Mouse (Mus musculus): ENCODE data around the gene Kank1. TPM values are rescaled to one million over a fixed set of nuclear protein-coding genes. Genes with fewer than 3 reads are reported as not detected.

The Kank1 gene
- 6.4 TPM for polyA plus RNA-seq (2014; fragmentation: Illumina TruSeq; extraction: RNeasy Lipid Tissue Mini Kit (QIAGEN cat#74804); ENCODE audit: low read depth, low replicate concordance)

DNA sequence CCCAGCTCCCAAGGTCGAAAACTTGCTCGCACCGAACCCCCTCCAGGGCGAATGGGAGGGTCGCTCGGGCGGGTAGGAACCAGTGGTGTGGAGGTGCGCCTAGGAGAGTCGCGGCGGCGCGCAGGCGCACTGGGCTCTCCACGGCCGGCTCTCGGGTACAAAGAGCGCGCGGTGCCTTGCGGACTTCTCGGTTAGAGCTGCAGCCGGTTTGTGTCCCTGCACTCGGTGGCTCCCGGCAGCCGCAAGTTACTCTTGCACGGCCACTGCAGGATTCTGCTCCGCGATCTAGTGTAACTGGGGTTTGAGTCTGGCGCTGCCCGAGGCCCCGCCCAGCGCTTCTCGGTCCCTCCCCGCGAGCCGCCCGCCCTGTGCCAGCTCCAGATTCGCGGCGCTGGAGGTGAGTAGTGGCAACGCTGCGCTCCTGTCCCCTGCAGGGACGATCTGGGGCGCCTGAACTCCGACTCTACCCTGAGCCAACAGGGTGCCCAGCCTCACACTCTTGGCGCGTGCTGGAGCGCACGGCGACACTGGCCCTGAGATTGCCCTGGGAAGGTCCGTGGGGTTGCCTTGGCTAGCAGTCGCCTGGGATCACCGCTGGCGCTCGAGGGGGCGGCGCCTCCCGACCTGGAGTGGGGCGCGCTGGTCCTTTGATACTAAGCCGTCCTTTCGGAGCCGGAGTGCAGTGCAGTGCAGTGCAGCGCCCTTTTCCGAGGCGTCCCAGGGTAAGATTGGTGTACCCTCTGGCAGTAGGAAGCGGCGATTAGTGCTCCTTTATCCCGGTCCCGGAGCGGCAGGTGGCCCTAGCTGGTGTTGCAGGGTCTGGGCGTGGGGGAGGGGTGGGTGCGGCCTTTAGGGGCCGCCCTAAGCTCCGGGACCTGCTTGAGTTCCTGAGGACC, at the start of gene Kank1:
TSS of gene Kank1 (plus strand) at position 380 of the 896 bp plus-strand sequence.

Other genes with a start within 250 kb of the Kank1 start
- 5.5 TPM for gene Dock8, start 237.4 kb upstream of the Kank1 start, polyA plus RNA-seq (2014; fragmentation: Illumina TruSeq; extraction: RNeasy Lipid Tissue Mini Kit (QIAGEN cat#74804); ENCODE audit: low read depth, low replicate concordance)

Data from adrenal gland, adult 10 weeks (tissue).